Mouse (Mus musculus) ES-E14 (cell line): ENCODE results near the gene Wnk2.

Experiments used
- CHD2 ChIP-seq: IDR thresholded peaks from 2 replicates; pipeline ENCODE4 v1.6.1; 2014; ENCODE audit warnings: mild to moderate bottlenecking, low read depth, low read length, inconsistent platforms
- HCFC1 ChIP-seq: IDR thresholded peaks from 2 replicates; pipeline ENCODE4 v1.6.1; 2012; ENCODE audit warnings: low read length, inconsistent platforms, borderline replicate concordance; ENCODE audit not compliant: insufficient read depth
- MAFK ChIP-seq: IDR thresholded peaks from 2 replicates; pipeline ENCODE4 v1.6.1; 2014; ENCODE audit warnings: mild to moderate bottlenecking, low read depth, low read length, inconsistent platforms; ENCODE audit not compliant: insufficient read depth
- ZC3H11A ChIP-seq: IDR thresholded peaks from 2 replicates; pipeline ENCODE4 v1.6.1; 2012; ENCODE audit warnings: low read depth, mild to moderate bottlenecking, inconsistent platforms, low read length, borderline replicate concordance

GRCm38 (mm10) chr13:49058528-49058927, 89.3 kb downstream of the Wnk2 start:
- TF ChIP-seq CHD2 (no peak), MAFK (no peak), ZC3H11A (no peak), HCFC1 (no peak)
